Mouse (Mus musculus): ENCODE data around the gene Sugp1. TPM values are rescaled to one million over a fixed set of nuclear protein-coding genes. Genes with fewer than 3 reads are reported as not detected.

The Sugp1 gene
- polyA plus RNA-seq, 1 experiment, result 34.5 TPM

- TF ChIP-seq CTCF (IDR thresholded peaks at IDR 0.05; ENCODE audit: extremely low read depth, insufficient read depth, low read length) (peak; percentile 51), POLR2A (IDR thresholded peaks at IDR 0.05; ENCODE audit: extremely low read depth, insufficient read depth, low read length) (no peak)
- H3K4me3 ChIP-seq (ENCODE audit: insufficient read depth, low read length), result no peak overlapping the region
- H3K4me1 ChIP-seq (ENCODE audit: control insufficient read depth, insufficient read depth, low read length), result peaks cover 4% of the 10 kb centered on the region
- no peak overlapping the region for H3K27ac ChIP-seq (ENCODE audit: insufficient read depth, low read length)
Measured at GRCm38 (mm10) chr8:70104506-70104905, 61.9 kb downstream of the Sugp1 start.

- TF ChIP-seq CTCF (IDR thresholded peaks at IDR 0.05; ENCODE audit: extremely low read depth, insufficient read depth, low read length) (no peak), POLR2A (IDR thresholded peaks at IDR 0.05; ENCODE audit: extremely low read depth, insufficient read depth, low read length) (no peak)
- Histone ChIP-seq H3K4me3 (ENCODE audit: insufficient read depth, low read length) (no peak overlapping the region), H3K4me1 (ENCODE audit: control insufficient read depth, insufficient read depth, low read length) (peaks cover 5% of the 10 kb centered on the region), H3K27ac (ENCODE audit: insufficient read depth, low read length) (no peak overlapping the region)
Measured at GRCm38 (mm10) chr8:70104922-70105321, 62.3 kb downstream of the Sugp1 start.

DNA sequence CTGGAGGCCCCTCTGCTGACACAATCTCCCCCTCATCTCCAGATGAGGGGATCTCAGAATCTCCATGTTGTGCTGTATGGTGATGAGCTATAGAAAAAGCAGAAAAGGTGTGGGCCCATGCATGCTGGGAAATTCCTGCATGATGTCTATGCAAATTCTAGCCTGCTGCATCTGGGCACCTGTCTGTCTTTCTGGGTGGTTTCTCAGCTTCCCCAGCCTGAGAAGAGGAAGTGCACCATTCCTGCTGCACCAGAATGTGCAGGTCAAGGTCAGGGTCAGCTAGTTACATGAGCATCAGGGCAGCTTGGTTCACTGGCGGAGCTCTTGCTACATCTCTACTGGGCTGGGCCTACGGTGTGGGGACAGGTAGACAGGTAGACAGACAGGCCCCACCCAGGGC, 67.8 kb downstream of the Sugp1 start:
- H3K4me1 ChIP-seq (ENCODE audit: control insufficient read depth, insufficient read depth, low read length), result peaks cover 12% of the 10 kb centered on the region
- H3K27ac ChIP-seq (ENCODE audit: insufficient read depth, low read length), result no peak overlapping the region
- no peak overlapping the region for H3K4me3 ChIP-seq (ENCODE audit: insufficient read depth, low read length)
- TF ChIP-seq POLR2A (IDR thresholded peaks at IDR 0.05; ENCODE audit: extremely low read depth, insufficient read depth, low read length), result no peak

DNA sequence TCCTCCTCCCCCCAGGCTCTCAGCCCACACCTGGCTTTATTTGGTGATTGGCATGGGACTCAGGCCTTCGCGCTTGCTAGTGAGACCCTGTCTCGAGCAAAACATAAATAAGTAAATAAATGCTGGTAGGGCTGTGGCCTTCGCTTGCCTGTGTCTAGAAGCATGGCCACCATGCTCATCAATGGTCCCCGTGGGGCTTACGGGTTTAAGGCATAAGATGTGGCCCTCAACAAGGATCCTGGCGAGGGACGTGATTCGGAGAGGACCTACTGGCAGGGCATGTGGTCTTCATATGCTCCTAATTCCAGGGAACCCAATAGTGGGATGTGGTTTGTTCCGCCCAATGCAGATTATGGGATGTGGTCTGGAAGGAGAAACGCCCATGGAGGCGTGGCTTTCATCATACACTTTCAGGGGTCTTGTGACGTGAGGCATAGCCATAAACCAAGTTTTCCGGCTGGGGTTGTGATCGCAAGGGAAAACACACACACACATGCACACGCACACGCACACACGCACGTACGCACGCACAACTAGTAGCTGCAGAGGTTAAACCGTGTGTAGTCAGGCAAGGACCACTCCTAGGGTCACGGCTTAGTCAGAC, 68.7 kb downstream of the Sugp1 start:
- TF ChIP-seq POLR2A (IDR thresholded peaks at IDR 0.05; ENCODE audit: extremely low read depth, insufficient read depth, low read length), result no peak
- H3K27ac ChIP-seq (ENCODE audit: insufficient read depth, low read length), result no peak overlapping the region
- peaks cover 12% of the 10 kb centered on the region for H3K4me1 ChIP-seq (ENCODE audit: control insufficient read depth, insufficient read depth, low read length)
- H3K4me3 ChIP-seq (ENCODE audit: insufficient read depth, low read length), result no peak overlapping the region

GRCm38 (mm10) chr8:70112401-70113016, 69.9 kb downstream of the Sugp1 start:
- no peak overlapping the region; the same call in 1 of the 2 replicates for H3K27ac ChIP-seq (ENCODE audit: insufficient read depth, low read length)
- no peak overlapping the region for H3K4me3 ChIP-seq (ENCODE audit: insufficient read depth, low read length)
- peaks cover 21% of the 10 kb centered on the region for H3K4me1 ChIP-seq (ENCODE audit: control insufficient read depth, insufficient read depth, low read length)
- no peak for TF ChIP-seq POLR2A (IDR thresholded peaks at IDR 0.05; ENCODE audit: extremely low read depth, insufficient read depth, low read length)
- TF ChIP-seq CTCF (IDR thresholded peaks at IDR 0.05; ENCODE audit: extremely low read depth, insufficient read depth, low read length), result no peak

- no peak for TF ChIP-seq POLR2A (IDR thresholded peaks at IDR 0.05; ENCODE audit: extremely low read depth, insufficient read depth, low read length)
- no peak for TF ChIP-seq CTCF (IDR thresholded peaks at IDR 0.05; ENCODE audit: extremely low read depth, insufficient read depth, low read length)
- H3K4me3 ChIP-seq (ENCODE audit: insufficient read depth, low read length), result no peak overlapping the region
- H3K4me1 ChIP-seq (ENCODE audit: control insufficient read depth, insufficient read depth, low read length), result peaks cover 19% of the 10 kb centered on the region
- H3K27ac ChIP-seq (ENCODE audit: insufficient read depth, low read length), result no peak overlapping the region
Measured at GRCm38 (mm10) chr8:70114488-70114887, 71.9 kb downstream of the Sugp1 start.

GRCm38 (mm10) chr8:70114892-70115291, 72.3 kb downstream of the Sugp1 start:
- Histone ChIP-seq H3K27ac (ENCODE audit: insufficient read depth, low read length) (no peak overlapping the region), H3K4me1 (ENCODE audit: control insufficient read depth, insufficient read depth, low read length) (peaks cover 16% of the 10 kb centered on the region), H3K4me3 (ENCODE audit: insufficient read depth, low read length) (no peak overlapping the region)
- TF ChIP-seq POLR2A (IDR thresholded peaks at IDR 0.05; ENCODE audit: extremely low read depth, insufficient read depth, low read length), result no peak
- TF ChIP-seq CTCF (IDR thresholded peaks at IDR 0.05; ENCODE audit: extremely low read depth, insufficient read depth, low read length), result no peak

- Histone ChIP-seq H3K27ac (ENCODE audit: insufficient read depth, low read length) (no peak overlapping the region), H3K4me1 (ENCODE audit: control insufficient read depth, insufficient read depth, low read length) (peaks cover 15% of the 10 kb centered on the region), H3K4me3 (ENCODE audit: insufficient read depth, low read length) (peak overlapping the region; percentile 62; the same call in 1 of the 2 replicates)
- TF ChIP-seq CTCF (IDR thresholded peaks at IDR 0.05; ENCODE audit: extremely low read depth, insufficient read depth, low read length) (no peak), POLR2A (IDR thresholded peaks at IDR 0.05; ENCODE audit: extremely low read depth, insufficient read depth, low read length) (no peak)
Measured at GRCm38 (mm10) chr8:70117611-70118010, 75.0 kb downstream of the Sugp1 start.

- Histone ChIP-seq H3K27ac (ENCODE audit: insufficient read depth, low read length) (peak overlapping the region; percentile 38), H3K4me3 (ENCODE audit: insufficient read depth, low read length) (peak overlapping the region; percentile 62), H3K4me1 (ENCODE audit: control insufficient read depth, insufficient read depth, low read length) (peaks cover 10% of the 10 kb centered on the region)
- TF ChIP-seq POLR2A (IDR thresholded peaks at IDR 0.05; ENCODE audit: extremely low read depth, insufficient read depth, low read length) (peak; percentile 68), CTCF (IDR thresholded peaks at IDR 0.05; ENCODE audit: extremely low read depth, insufficient read depth, low read length) (no peak)
Measured at GRCm38 (mm10) chr8:70118726-70119700, 76.4 kb downstream of the Sugp1 start.
